Mouse (Mus musculus): ENCODE results near the gene Dsn1.

GRCm38 (mm10) chr2:157048395-157049181 is 41.6 kb upstream of the Dsn1 start:
- TF ChIP-seq CTCF (IDR thresholded peaks at IDR 0.05; ENCODE audit: extremely low read depth, insufficient read depth, low read length) (no peak), POLR2A (IDR thresholded peaks at IDR 0.05; ENCODE audit: extremely low read depth, insufficient read depth, low read length) (no peak)
